In the genomic region with DNA sequence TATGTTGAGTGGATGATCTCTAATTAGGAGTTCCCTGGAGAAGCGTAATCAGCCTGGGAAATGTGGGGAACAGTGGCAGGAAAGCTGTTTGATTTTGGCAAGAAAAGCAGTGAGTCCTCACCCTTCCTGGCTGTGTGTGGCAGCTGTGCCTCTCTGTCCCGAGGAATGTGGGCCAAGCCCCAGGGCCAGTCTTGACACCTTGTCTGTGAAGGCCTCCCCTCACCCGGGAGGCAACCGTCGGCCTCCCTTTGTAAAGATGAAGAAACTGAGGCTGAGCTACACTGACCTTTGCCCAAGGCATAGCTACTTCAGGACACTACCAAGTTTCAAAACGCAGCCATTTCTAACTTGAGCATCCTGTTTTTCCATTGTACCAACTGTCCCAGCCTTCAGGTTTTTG, we compare ENCODE assay signal across 25 mouse cellular contexts.
DNase-seq lines count a peak whose midpoint lies in the region; ATAC-seq lines count a peak whose summit lies in the region.
"Had no signal": no experiment of that assay in that cellular context is flagged by ENCODE, and none has a peak within 500 bp of the region (broad histone marks: within the 10 kb centered on the region; RNA-seq: fewer than 3 reads in every experiment).

No protein-coding gene starts in this region.

- DNase-seq in forebrain, embryonic 11.5 days (ENCODE audit: low spot score), result no peak
- DNase-seq in heart, embryonic 10.5 days (ENCODE audit: low spot score), result no peak
- DNase-seq in heart, adult 9 months (ENCODE audit: low spot score in 2 of 2), result no peak
- DNase-seq in layer of hippocampus, postnatal 10 days (ENCODE audit: low spot score in 2 of 2), result peak; percentile 34 to 37
- no peak for DNase-seq in layer of hippocampus, postnatal 25 days (ENCODE audit: extremely low spot score in 1 of 2, low spot score in 1 of 2)
- DNase-seq in right cerebral cortex, postnatal 25 days, result peak; percentile 29
- DNase-seq in right cerebral cortex, adult 2 months (ENCODE audit: low spot score in 2 of 2), result no peak
- DNase-seq: adrenal gland, postnatal 14 days; cerebellum, adult 8-10 months; cerebellum, postnatal 36 days; embryo, embryonic 11 days; heart, postnatal 10 days; kidney, adult 8-10 months; kidney, postnatal 10 days; liver, postnatal 0 days; thymus, postnatal 14 days had no signal

- H3K4me3 ChIP-seq in forebrain, embryonic 13.5 days, result no peak overlapping the region
- no peak overlapping the region for H3K4me3 ChIP-seq in forebrain, embryonic 11.5 days (ENCODE audit: low read depth, low read length)
- no peak overlapping the region for H3K4me3 ChIP-seq in heart, embryonic 10.5 days
- H3K4me3 ChIP-seq: embryonic facial prominence, embryonic 13.5 days; erythroblast, embryonic 14.5 days; intestine, embryonic 15.5 days; limb, embryonic 12.5 days had no signal

- H3K36me3 ChIP-seq in forebrain, embryonic 13.5 days (ENCODE audit: poor library complexity, severe bottlenecking), result no peaks in the 10 kb centered on the region
- H3K36me3 ChIP-seq in forebrain, embryonic 11.5 days (ENCODE audit: control insufficient read depth, insufficient read depth, low read length), result no peaks in the 10 kb centered on the region
- H3K36me3 ChIP-seq in heart, embryonic 10.5 days, result no peaks in the 10 kb centered on the region
- H3K36me3 ChIP-seq: embryonic facial prominence, embryonic 13.5 days; intestine, embryonic 15.5 days; limb, embryonic 12.5 days had no signal

- peaks cover 27% of the 10 kb centered on the region for H3K4me1 ChIP-seq in forebrain, embryonic 13.5 days
- peaks cover 7% of the 10 kb centered on the region; the same call in 1 of the 2 replicates for H3K4me1 ChIP-seq in forebrain, embryonic 11.5 days (replicated peaks; ENCODE audit: control insufficient read depth, insufficient read depth, low read length)
- H3K4me1 ChIP-seq in heart, embryonic 10.5 days, result peaks cover 46% of the 10 kb centered on the region
- H3K4me1 ChIP-seq: intestine, embryonic 15.5 days; limb, embryonic 12.5 days had no signal

- H3K4me2 ChIP-seq in forebrain, embryonic 13.5 days, result no peak overlapping the region
- H3K4me2 ChIP-seq in forebrain, embryonic 11.5 days (ENCODE audit: low read depth, low read length, severe bottlenecking), result no peak overlapping the region
- H3K4me2 ChIP-seq: embryonic facial prominence, embryonic 13.5 days; hindbrain, embryonic 14.5 days; intestine, embryonic 15.5 days; limb, embryonic 12.5 days; liver, embryonic 11.5 days; midbrain, embryonic 11.5 days had no signal

- no peak overlapping the region for H3K9ac ChIP-seq in forebrain, embryonic 13.5 days
- H3K9ac ChIP-seq in forebrain, embryonic 11.5 days (ENCODE audit: low read length), result no peak overlapping the region
- H3K9ac ChIP-seq: embryonic facial prominence, embryonic 13.5 days; hindbrain, embryonic 14.5 days; intestine, embryonic 15.5 days; limb, embryonic 12.5 days; liver, postnatal 0 days had no signal

- H3K27me3 ChIP-seq in forebrain, embryonic 13.5 days, result no peaks in the 10 kb centered on the region; the same call in 1 of the 2 replicates
- H3K27me3 ChIP-seq in forebrain, embryonic 11.5 days (ENCODE audit: control insufficient read depth, insufficient read depth, low read length), result no peaks in the 10 kb centered on the region
- no peaks in the 10 kb centered on the region for H3K27me3 ChIP-seq in heart, embryonic 10.5 days (ENCODE audit: insufficient read depth, poor library complexity, severe bottlenecking)
- H3K27me3 ChIP-seq: embryonic facial prominence, embryonic 13.5 days; intestine, embryonic 15.5 days had no signal

- H3K9me3 ChIP-seq in forebrain, embryonic 13.5 days (replicated peaks), result no peaks in the 10 kb centered on the region
- H3K9me3 ChIP-seq in forebrain, embryonic 11.5 days (ENCODE audit: control insufficient read depth, low read length), result no peaks in the 10 kb centered on the region
- H3K9me3 ChIP-seq in heart, embryonic 10.5 days, result no peaks in the 10 kb centered on the region
- H3K9me3 ChIP-seq: embryonic facial prominence, embryonic 13.5 days; intestine, embryonic 15.5 days had no signal

- no peak overlapping the region for H3K27ac ChIP-seq in forebrain, embryonic 13.5 days
- H3K27ac ChIP-seq in forebrain, embryonic 11.5 days (ENCODE audit: low read depth, low read length), result no peak overlapping the region
- H3K27ac ChIP-seq in heart, embryonic 10.5 days, result 0 out of 2 replicates have a peak overlapping the region, but pooled peaks have one; percentile 6
- H3K27ac ChIP-seq: embryonic facial prominence, embryonic 13.5 days; hindbrain, embryonic 14.5 days; intestine, embryonic 15.5 days; limb, embryonic 12.5 days had no signal

- WGBS in forebrain, embryonic 13.5 days, result 33% methylated on average over 6 of the region's 6 CpGs
- WGBS in forebrain, embryonic 11.5 days, result 36% methylated on average over 6 of the region's 6 CpGs
- 62% methylated on average over 6 of the region's 6 CpGs for WGBS in heart, embryonic 10.5 days

- ATAC-seq in forebrain, embryonic 13.5 days, result peak; percentile 34; the same call in 1 of the 2 replicates
- ATAC-seq in forebrain, embryonic 11.5 days (replicated peaks; ENCODE audit: low FRiP score), result no peak
- ATAC-seq: intestine, embryonic 15.5 days; liver, postnatal 0 days; lung, postnatal 0 days had no signal

Comparison
In these comparisons a context has a peak if more than half of its experiments do, and no peak if none do; other contexts are left out.
1. DNase-seq: peak in layer of hippocampus, postnatal 10 days (2 of 2) and right cerebral cortex, postnatal 25 days (single experiment); none in forebrain, embryonic 11.5 days (single experiment), heart, embryonic 10.5 days (single experiment), heart, adult 9 months (0 of 2), layer of hippocampus, postnatal 25 days (0 of 2) and right cerebral cortex, adult 2 months (0 of 2).